Mouse (Mus musculus): ENCODE results near the gene Bcs1l.

- no peak for TF ChIP-seq CHD1 (IDR thresholded peaks at IDR 0.05; ENCODE audit: low read depth, low read length)
- TF ChIP-seq GATA1 (IDR thresholded peaks at IDR 0.05; ENCODE audit: low read depth, low read length): no peak
- no peak for TF ChIP-seq EP300 (IDR thresholded peaks at IDR 0.05; ENCODE audit: low read depth in 1 of 2, low read length in 2 of 2)
- no peak for TF ChIP-seq CTCF (IDR thresholded peaks at IDR 0.05 in 2 of 3, conservative IDR thresholded peaks at IDR 0.05 in 1 of 3; ENCODE audit: control insufficient read depth in 1 of 3, insufficient read depth in 1 of 3, low read depth in 2 of 3, low read length in 3 of 3, poor library complexity in 1 of 3, severe bottlenecking in 1 of 3)
- TF ChIP-seq NRF1 (IDR thresholded peaks at IDR 0.05; ENCODE audit: insufficient read depth, low read depth, low read length, poor library complexity, severe bottlenecking): no peak
- no peak for TF ChIP-seq SMC3 (IDR thresholded peaks at IDR 0.05; ENCODE audit: low read depth, low read length)
- no peak for TF ChIP-seq TBP (IDR thresholded peaks at IDR 0.05; ENCODE audit: low read depth, low read length)
Measured at GRCm38 (mm10) chr1:74626076-74626475, 38.0 kb downstream of the Bcs1l start.

Measured in MEL (cell line).